Mouse (Mus musculus): Measurements from ENCODE around the gene Wdr37. TPM values are rescaled to one million over a fixed set of nuclear protein-coding genes. Genes with fewer than 3 reads are reported as not detected.

Wdr37 gene
- polyA plus RNA-seq (2014; fragmentation: Illumina TruSeq; extraction: RNeasy Lipid Tissue Mini Kit (QIAGEN cat#74804); ENCODE audit: low read depth, low replicate concordance), result 44.1 TPM

DNA sequence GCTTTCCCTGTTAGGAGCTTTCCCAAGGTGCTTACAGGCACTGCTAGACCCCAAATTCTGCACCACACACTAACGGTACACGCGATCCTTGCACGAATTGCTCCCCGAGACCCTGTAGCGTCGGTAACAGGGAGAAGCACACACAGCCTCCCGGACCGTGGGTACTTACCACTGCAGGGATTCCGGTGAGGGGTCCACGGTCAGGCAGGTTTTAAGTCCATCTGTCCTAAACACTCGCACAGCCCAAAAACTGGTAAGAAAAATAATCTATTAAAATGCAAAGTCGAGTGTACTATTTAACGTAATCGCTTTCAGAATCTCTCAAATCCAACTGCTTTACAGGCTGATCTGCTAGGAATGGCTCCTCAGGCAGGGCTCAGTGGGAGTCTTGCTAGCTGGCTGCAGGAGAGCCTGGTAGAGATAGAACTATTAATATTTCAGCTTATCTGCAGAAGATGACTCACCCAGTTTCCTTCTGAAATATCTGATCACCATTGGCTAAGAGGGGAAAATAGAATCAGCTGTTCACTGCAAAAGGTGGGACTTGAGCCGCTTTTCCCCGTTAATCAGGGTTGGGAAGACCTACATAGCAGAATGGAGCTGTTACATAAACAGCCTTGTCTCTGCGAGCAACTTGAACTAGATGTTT, at the start of gene Wdr37:
Gene Wdr37, minus strand, starts transcription at position 596 of the 649 bp plus-strand sequence.

GRCm38 (mm10) chr13:8885445-8886184, 13.9 kb upstream of the Wdr37 start, which contains the start of gene Idi1:
Idi1 (plus strand) TSS chr13:8885501.

Other genes starting within 250 kb of the Wdr37 start
- 307 TPM for gene Idi1, start 13.6 kb upstream of the Wdr37 start, polyA plus RNA-seq (2014; fragmentation: Illumina TruSeq; extraction: RNeasy Lipid Tissue Mini Kit (QIAGEN cat#74804); ENCODE audit: low read depth, low replicate concordance)
- not detected for gene Gm9745, start 76.3 kb upstream of the Wdr37 start, polyA plus RNA-seq (2014; fragmentation: Illumina TruSeq; extraction: RNeasy Lipid Tissue Mini Kit (QIAGEN cat#74804); ENCODE audit: low read depth, low replicate concordance)
- not detected for gene Idi2, start 81.0 kb upstream of the Wdr37 start, polyA plus RNA-seq (2014; fragmentation: Illumina TruSeq; extraction: RNeasy Lipid Tissue Mini Kit (QIAGEN cat#74804); ENCODE audit: low read depth, low replicate concordance)
- 60.5 TPM for gene Gtpbp4, start 124.2 kb upstream of the Wdr37 start, polyA plus RNA-seq (2014; fragmentation: Illumina TruSeq; extraction: RNeasy Lipid Tissue Mini Kit (QIAGEN cat#74804); ENCODE audit: low read depth, low replicate concordance)
- 109 TPM for gene Larp4b, start 222.0 kb upstream of the Wdr37 start, polyA plus RNA-seq (2014; fragmentation: Illumina TruSeq; extraction: RNeasy Lipid Tissue Mini Kit (QIAGEN cat#74804); ENCODE audit: low read depth, low replicate concordance)

Measured in sigmoid colon, adult 10 weeks (tissue).